Mouse (Mus musculus) midbrain, embryonic 12.5 days (tissue): ENCODE results near the gene Dusp7. TPM values are rescaled to one million over a fixed set of nuclear protein-coding genes. Genes with fewer than 3 reads are reported as not detected.

ENCODE experiments used
- ATAC-seq: fragments of 200-750 bp; cut with Nextera tagmentation; 2 replicates; pipeline ENCODE4 v1.8.0; 2017; ENCODE audit warnings: low read depth, moderate TSS enrichment, moderate library complexity; ENCODE audit not compliant: low FRiP score
- H3K27ac ChIP-seq: fragments of 300-500 bp; sonication (generic); replicated peaks from 2 replicates; pipeline ENCODE4 v1.5.1; 2016; ENCODE audit warnings: mild to moderate bottlenecking
- H3K27me3 ChIP-seq: fragments of 300-500 bp; sonication (generic); 2 replicates; pipeline ENCODE4 v1.6.1; 2016; ENCODE audit warnings: mild to moderate bottlenecking
- H3K36me3 ChIP-seq: fragments of 300-500 bp; sonication (generic); 2 replicates; pipeline ENCODE4 v1.6.1; 2016
- H3K4me1 ChIP-seq: fragments of 300-500 bp; sonication (generic); 2 replicates; pipeline ENCODE4 v1.6.1; 2016
- H3K4me2 ChIP-seq: fragments of 300-500 bp; sonication (generic); replicated peaks from 2 replicates; pipeline ENCODE4 v1.6.1; 2016; ENCODE audit warnings: mild to moderate bottlenecking, moderate library complexity
- H3K4me3 ChIP-seq: fragments of 300-500 bp; sonication (generic); 2 replicates; pipeline ENCODE4 v1.5.1; 2016; ENCODE audit warnings: mild to moderate bottlenecking
- H3K9ac ChIP-seq: fragments of 300-500 bp; sonication (generic); replicated peaks from 2 replicates; pipeline ENCODE4 v1.6.1; 2016; ENCODE audit warnings: mild to moderate bottlenecking, moderate library complexity
- H3K9me3 ChIP-seq: fragments of 300-500 bp; sonication (generic); 2 replicates; pipeline ENCODE4 v1.6.1; 2016; ENCODE audit warnings: mild to moderate bottlenecking
- WGBS: fragments of 180-500 bp; shearing (Covaris S2); methylation state at CpG from one replicate; pipeline ENCODE4 v1.1.7; 2016; 5-methylcytosine and 5-hydroxymethylcytosine counted together
- polyA plus RNA-seq: library from polyadenylated mRNA; unstranded; fragments of >200 nt; fragmentation: Nextera tagmentation; extraction: Ambion mirVana; gene quantifications from 2 replicates; pipeline ENCODE4 v1.2.1, GENCODE M21; 2016

Gene Dusp7
- 14.5 and 14.9 TPM in 2 replicates for polyA plus RNA-seq

DNA sequence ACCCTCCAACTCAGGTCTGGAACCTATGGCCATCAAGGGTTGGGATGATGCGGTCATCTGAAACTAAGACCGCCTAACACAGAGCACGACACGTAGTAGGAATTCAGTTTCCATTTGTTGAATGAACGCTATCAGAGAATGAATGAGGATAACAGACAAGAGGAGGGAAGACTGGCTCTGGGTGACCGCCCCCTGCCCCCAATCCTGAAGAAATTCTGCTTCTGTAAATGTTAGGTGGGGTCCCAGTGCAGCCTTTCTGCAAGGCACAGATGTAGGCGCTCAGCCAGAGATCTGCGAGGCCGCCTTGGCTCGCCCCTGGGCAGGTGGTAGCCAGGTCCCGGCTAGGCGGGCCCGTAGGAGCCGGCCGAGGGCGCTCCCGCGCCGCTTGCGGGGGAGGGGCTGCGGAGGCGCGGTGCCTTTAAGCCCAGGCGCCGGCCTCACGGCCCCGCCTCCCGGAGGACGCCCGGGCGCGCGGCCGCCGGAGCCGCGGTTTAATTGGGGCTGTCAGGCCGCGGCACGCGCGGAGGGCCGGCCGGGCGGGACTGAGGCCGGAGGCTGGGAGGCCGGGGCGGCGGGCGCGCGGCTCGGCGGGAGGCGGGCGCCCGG lies at the start of gene Dusp7:
Gene Dusp7, plus strand, starts transcription at position 521 of the 606 bp plus-strand sequence.
- peaks cover 43% of the 10 kb centered on the region for H3K4me1 ChIP-seq
- WGBS: under 1% methylated on average over 44 of the region's 57 CpGs
- peak; percentile 75 for ATAC-seq

DNA sequence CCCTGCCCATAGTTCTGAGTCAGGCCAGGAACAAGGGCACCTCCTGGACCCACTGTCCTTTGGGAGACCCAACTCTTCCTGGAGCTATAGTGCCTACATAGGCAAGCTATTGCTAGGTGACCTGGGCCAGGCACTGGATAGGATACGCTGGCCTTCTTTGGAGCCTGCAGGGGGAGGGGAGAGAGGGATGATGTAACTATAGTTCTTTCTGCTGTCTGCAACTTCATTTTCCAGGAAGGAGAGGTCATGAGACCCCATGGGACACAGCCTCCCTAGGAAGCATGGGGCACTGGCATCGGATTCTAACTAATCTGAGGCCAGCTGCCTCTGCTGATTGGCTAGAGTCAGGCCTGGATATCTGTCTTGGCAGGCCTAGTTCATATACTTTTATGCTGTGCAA lies 49.3 kb upstream of the Dusp7 start:
- 63% methylated on average over 2 of the region's 2 CpGs for WGBS
- Histone ChIP-seq H3K4me1 (0 out of 2 replicates have a peak, but pooled peaks cover 11% of the 10 kb centered on the region), H3K9ac (no peak overlapping the region), H3K27me3 (no peaks in the 10 kb centered on the region), H3K36me3 (no peaks in the 10 kb centered on the region), H3K27ac (no peak overlapping the region), H3K4me2 (no peak overlapping the region), H3K9me3 (no peaks in the 10 kb centered on the region), H3K4me3 (no peak overlapping the region)
- ATAC-seq: no peak

More for the DNA sequence above, at the start of gene Dusp7:
- peak within 1 kb of the TSS; percentile 97 for H3K27ac ChIP-seq
- peaks cover 12% of the 10 kb centered on the region for H3K27me3 ChIP-seq
- no peaks in the 10 kb centered on the region for H3K9me3 ChIP-seq
- H3K4me3 ChIP-seq: peak within 1 kb of the TSS; percentile 83
- peak within 1 kb of the TSS; percentile 92 for H3K9ac ChIP-seq
- H3K36me3 ChIP-seq: peaks cover 19% of the 10 kb centered on the region
- peak within 1 kb of the TSS; percentile 89 for H3K4me2 ChIP-seq

DNA sequence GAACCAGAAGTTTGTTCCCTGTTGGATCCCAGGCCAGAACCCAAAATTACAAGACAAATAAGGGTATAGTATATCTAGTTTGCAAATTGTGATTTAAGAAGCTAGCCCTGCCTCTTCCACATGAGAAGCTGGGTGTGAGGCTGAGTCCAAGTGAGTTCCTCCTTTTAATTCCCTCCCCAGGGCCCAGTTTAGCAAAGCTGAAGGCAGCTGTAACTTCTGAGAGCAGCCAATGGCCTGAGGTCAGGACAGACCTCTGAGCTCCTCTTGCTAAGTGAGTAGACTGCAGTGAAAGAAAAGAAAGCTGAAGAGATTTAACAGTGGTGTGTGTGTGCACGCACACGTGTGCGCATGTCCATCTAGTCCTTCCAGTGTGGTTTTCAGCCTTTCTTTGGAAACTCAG lies 45.9 kb upstream of the Dusp7 start:
- peaks cover 14% of the 10 kb centered on the region; the same call in 1 of the 2 replicates for H3K4me1 ChIP-seq
- H3K27me3 ChIP-seq: no peaks in the 10 kb centered on the region
- no peak overlapping the region for H3K9ac ChIP-seq
- H3K27ac ChIP-seq: no peak overlapping the region
- no peaks in the 10 kb centered on the region for H3K9me3 ChIP-seq
- H3K36me3 ChIP-seq: no peaks in the 10 kb centered on the region
- no peak overlapping the region for H3K4me2 ChIP-seq
- ATAC-seq: no peak
- no peak overlapping the region for H3K4me3 ChIP-seq
- 70% methylated on average over 3 of the region's 3 CpGs for WGBS

DNA sequence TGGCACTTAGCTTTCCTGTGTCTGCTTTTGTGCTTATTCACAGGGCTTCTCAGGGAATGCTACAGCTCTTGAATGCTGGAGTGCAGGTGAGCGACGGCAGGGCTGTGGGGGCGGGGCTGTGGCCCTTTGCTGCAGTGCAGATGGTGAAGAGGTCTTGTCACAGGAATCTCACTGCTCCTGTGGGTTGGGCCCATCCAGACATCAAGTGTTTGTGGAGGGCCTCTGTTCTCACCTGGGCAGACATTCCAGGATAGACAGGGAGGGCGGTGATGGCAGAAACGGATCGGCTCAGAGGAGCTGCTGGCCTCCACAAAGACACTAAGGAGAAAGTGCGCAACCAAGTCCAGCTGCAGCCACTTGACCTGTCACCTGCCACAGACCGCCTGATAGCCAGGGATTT lies 42.2 kb upstream of the Dusp7 start:
- H3K27ac ChIP-seq: no peak overlapping the region
- no peak overlapping the region for H3K9ac ChIP-seq
- no peaks in the 10 kb centered on the region for H3K36me3 ChIP-seq
- 81% methylated on average over 8 of the region's 8 CpGs for WGBS
- H3K9me3 ChIP-seq: no peaks in the 10 kb centered on the region
- H3K4me3 ChIP-seq: no peak overlapping the region
- peaks cover 12% of the 10 kb centered on the region; the same call in 1 of the 2 replicates for H3K4me1 ChIP-seq
- ATAC-seq: no peak
- H3K27me3 ChIP-seq: no peaks in the 10 kb centered on the region
- H3K4me2 ChIP-seq: no peak overlapping the region

DNA sequence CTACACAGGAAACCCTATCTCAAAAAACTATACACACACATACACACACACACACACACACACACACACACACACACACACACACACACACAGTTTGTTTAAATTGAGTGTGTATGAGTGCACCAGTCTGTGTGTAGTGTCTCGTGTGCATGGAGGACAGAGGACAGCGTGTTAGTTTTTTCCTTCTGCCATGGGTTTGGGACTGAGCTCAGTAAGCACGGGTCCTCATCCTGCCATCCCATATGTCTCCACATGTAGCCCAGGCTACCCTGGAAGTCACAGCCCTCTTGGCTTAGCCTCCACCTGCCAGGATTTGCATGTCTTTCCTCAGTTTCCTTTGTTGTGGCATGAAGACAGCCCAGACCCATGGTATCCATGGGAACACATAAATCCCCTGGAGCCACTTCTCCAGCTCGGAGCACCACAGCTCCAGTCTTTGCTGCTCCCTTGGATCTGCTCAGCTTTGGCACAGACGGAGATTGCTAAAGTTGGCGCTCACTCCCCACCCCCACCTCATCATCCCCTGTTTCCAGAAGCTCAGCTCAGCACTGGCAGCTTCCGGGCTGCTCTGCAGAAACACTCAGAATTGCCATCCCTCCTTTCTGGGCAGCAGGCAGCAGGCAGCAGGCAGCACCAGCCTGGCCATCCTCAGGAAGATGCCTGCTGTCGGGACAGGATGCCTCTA lies 41.2 kb upstream of the Dusp7 start:
- WGBS: 71% methylated on average over 8 of the region's 8 CpGs

DNA sequence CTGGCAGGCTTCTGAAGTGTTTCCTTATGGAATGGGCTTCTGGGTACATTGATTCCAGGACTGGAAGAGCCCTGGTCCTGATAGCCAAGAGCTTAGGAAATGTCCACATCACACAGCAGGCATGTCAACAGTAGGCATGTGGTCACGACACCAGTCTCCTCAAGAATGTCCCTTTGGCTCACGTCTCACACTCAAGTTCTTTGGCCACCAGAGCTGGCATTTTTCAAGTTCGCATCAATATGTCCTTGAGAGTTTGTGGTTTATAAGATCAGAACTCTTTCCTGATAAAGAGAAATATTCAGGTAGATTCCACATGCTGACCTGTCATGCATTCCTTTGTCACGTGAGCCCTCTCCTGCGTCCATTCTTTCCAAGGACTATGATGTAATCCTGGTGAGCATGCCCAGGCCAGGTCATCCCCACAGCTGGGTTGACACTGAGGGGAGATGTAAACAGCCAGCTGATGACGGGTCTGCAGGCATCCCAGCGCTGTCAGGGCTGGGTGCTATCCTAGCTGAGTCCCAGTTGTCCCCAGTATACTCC lies 40.3 kb upstream of the Dusp7 start:
- H3K27me3 ChIP-seq: no peaks in the 10 kb centered on the region
- no peak for ATAC-seq
- H3K27ac ChIP-seq: no peak overlapping the region
- peaks cover 5% of the 10 kb centered on the region for H3K4me1 ChIP-seq
- no peaks in the 10 kb centered on the region for H3K36me3 ChIP-seq
- H3K9ac ChIP-seq: no peak overlapping the region
- H3K9me3 ChIP-seq: no peaks in the 10 kb centered on the region
- no peak overlapping the region for H3K4me2 ChIP-seq
- no peak overlapping the region for H3K4me3 ChIP-seq
- 82% methylated on average over 7 of the region's 7 CpGs for WGBS

More for the DNA sequence above, 41.2 kb upstream of the Dusp7 start:
- no peak overlapping the region for H3K9ac ChIP-seq
- H3K4me1 ChIP-seq: peaks cover 9% of the 10 kb centered on the region
- ATAC-seq: no peak
- no peaks in the 10 kb centered on the region for H3K27me3 ChIP-seq
- H3K27ac ChIP-seq: no peak overlapping the region
- H3K36me3 ChIP-seq: no peaks in the 10 kb centered on the region
- no peak overlapping the region for H3K4me3 ChIP-seq
- H3K4me2 ChIP-seq: no peak overlapping the region
- H3K9me3 ChIP-seq: no peaks in the 10 kb centered on the region

DNA sequence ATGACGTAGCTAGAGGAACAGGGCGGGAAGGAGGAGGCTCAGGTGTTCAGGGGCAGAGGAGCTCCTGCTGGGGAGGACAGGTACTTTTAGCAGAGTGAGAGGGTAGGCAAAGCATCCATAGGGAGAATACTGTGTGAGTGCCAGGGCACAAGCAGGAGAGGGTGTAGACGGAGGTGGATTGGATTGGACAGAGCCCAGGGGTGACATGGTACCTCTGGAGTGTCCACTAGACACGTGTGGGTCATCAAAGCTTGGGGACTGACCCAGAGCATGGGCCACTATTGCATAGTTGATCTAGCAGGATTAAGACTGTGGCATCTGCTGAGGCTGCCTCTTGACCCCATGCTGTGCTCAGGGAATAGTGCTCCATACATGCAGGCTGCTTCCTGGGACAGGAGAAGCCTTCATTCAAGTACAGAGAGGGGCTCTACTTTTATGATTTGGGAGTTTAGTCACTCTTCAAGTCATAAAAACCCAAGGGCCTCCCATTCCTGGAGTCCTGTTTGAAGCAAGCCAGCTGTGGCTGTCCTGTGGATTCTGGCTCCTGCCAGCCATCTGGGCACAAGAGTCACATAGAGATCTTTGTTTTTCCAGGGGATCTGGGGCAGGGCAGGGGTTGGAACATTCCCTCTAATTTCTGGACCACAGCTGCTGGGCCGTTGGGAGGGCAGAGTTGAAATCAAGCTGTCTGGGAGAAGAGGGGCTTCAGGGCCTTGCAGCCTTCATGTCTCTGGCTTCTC lies 39.5 kb upstream of the Dusp7 start:
- H3K9ac ChIP-seq: no peak overlapping the region
- 79% methylated on average over 5 of the region's 5 CpGs for WGBS
- H3K4me3 ChIP-seq: no peak overlapping the region
- no peak overlapping the region for H3K4me2 ChIP-seq
- H3K27ac ChIP-seq: no peak overlapping the region
- peaks cover 5% of the 10 kb centered on the region for H3K4me1 ChIP-seq
- no peaks in the 10 kb centered on the region for H3K9me3 ChIP-seq
- no peaks in the 10 kb centered on the region for H3K36me3 ChIP-seq
- no peak for ATAC-seq
- no peaks in the 10 kb centered on the region for H3K27me3 ChIP-seq

DNA sequence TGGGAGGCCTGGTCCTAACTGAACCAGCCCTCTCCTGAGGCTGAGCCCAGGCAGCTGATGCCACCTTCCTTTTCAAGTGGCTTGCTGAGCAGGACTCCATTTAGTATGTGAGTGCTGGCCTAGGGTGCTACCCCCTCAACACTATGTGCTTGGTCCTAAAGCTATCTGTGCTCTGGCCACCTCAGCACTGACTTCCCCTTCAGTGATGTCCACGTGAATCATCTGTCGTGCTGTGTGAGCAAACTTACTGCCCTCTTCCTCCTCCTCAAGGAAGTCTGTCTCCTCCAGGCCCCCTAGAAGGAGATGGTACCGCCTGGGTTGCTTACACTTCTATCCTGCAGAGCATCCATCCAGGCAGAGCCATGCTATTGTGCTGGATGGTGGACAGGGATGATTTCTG lies 35.7 kb upstream of the Dusp7 start:
- Histone ChIP-seq H3K4me3 (no peak overlapping the region), H3K4me1 (peaks cover 10% of the 10 kb centered on the region), H3K27ac (no peak overlapping the region), H3K27me3 (no peaks in the 10 kb centered on the region), H3K9ac (no peak overlapping the region), H3K36me3 (no peaks in the 10 kb centered on the region), H3K9me3 (no peaks in the 10 kb centered on the region), H3K4me2 (no peak overlapping the region)
- WGBS: 76% methylated on average over 3 of the region's 3 CpGs
- ATAC-seq: no peak

DNA sequence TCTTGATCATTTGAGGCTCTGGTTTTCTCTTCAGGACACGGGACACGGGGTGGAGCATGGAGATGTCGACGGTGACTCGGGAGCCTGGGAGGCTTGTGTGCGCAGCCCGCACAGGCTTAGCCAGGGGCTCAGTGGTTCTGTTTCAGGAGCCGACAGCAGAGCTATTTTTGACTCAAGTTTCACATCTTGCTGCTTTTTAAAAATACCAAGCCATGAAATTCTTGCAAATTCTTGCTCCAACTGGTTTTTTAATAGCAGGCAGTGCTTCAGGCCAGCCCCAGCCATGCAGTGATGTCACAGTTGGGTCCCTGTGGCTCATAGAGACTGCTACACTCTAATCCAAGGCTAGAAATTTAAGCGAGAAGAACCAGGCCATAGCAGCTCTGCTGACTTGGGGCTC lies 30.8 kb upstream of the Dusp7 start:
- Histone ChIP-seq H3K4me3 (no peak overlapping the region), H3K4me2 (no peak overlapping the region), H3K27ac (peak overlapping the region; percentile 84), H3K27me3 (no peaks in the 10 kb centered on the region), H3K36me3 (no peaks in the 10 kb centered on the region), H3K4me1 (peaks cover 36% of the 10 kb centered on the region), H3K9ac (no peak overlapping the region; the same call in 1 of the 2 replicates), H3K9me3 (no peaks in the 10 kb centered on the region)
- WGBS: 73% methylated on average over 9 of the region's 9 CpGs
- no peak for ATAC-seq

DNA sequence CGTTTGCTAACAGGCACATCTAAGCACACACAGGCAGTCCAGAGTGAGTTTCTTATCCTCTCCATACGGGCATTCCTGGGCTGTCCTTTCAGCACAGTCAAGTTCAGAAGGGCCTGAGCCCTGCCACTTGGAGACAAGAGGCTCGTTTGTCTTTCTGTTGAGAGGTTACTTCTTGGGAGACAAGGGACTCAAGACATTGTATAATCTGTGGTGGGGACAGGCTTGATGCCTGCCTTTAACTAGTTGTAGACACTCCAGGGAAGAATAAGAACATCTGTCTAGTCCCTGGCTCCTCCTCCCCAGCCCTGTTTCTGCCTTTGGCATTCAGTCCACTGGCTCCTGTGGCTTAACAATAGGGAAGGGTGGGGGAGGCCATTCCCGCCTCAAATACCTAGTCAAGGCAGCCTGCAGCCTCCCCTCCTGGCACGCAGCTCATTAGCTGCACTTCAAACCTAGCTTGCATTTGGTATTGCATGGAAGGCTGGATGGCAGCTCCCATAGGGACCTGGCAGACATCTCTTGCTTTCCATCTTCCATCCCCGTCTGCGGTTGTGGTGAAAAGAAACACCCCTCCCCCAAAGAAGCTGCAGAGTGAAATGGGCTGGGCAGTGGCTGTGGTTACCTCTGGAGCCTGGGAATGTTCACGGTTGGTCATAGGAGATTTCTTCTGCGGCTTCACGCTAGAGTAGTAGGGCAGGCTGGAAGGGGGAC lies 29.8 kb upstream of the Dusp7 start:
- Histone ChIP-seq H3K27me3 (no peaks in the 10 kb centered on the region), H3K4me3 (no peak overlapping the region), H3K9ac (peak overlapping the region; percentile 13), H3K36me3 (no peaks in the 10 kb centered on the region), H3K4me1 (peaks cover 36% of the 10 kb centered on the region), H3K27ac (peak overlapping the region; percentile 84), H3K4me2 (peak overlapping the region; percentile 24; the same call in 1 of the 2 replicates), H3K9me3 (no peaks in the 10 kb centered on the region)
- peak; percentile 68 for ATAC-seq
- WGBS: 7% methylated on average over 10 of the region's 10 CpGs

DNA sequence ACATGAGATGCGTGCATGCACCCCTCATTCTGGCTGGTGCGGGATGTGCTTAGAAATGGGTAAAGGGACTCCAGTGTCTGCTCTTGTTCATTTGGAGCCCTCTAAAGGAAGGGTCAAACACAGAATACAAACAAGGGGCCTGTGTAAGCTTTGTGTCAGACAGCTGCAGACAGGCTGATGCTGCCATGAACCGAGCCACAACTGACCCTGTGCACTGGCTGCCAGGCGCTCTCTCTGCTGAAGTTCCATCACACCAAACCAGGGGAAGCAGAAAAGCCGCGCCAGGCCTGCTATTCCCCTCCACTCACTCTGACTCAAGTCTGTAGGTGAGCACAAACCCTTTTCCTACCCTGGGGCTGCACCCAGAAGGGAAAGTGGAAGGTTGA lies 29.3 kb upstream of the Dusp7 start:
- H3K4me3 ChIP-seq: no peak overlapping the region
- peaks cover 36% of the 10 kb centered on the region for H3K4me1 ChIP-seq
- ATAC-seq: 0 out of 2 replicates have a peak, but pooled peaks have one; percentile 13
- peak overlapping the region; percentile 24; the same call in 1 of the 2 replicates for H3K4me2 ChIP-seq
- no peaks in the 10 kb centered on the region for H3K27me3 ChIP-seq
- H3K27ac ChIP-seq: peak overlapping the region; percentile 84
- H3K36me3 ChIP-seq: no peaks in the 10 kb centered on the region
- 44% methylated on average over 6 of the region's 6 CpGs for WGBS
- no peaks in the 10 kb centered on the region for H3K9me3 ChIP-seq
- peak overlapping the region; percentile 13; the same call in 1 of the 2 replicates for H3K9ac ChIP-seq
